Mouse (Mus musculus) neural tube, embryonic 15.5 days (tissue): ENCODE results near the gene Lin7b. TPM values are rescaled to one million over a fixed set of nuclear protein-coding genes. Genes with fewer than 3 reads are reported as not detected.

Experiments
- ATAC-seq: fragments of 200-750 bp; cut with Nextera tagmentation; 2 replicates; pipeline ENCODE4 v1.8.0; 2017; ENCODE audit warnings: mild to moderate bottlenecking, moderate TSS enrichment, moderate library complexity; ENCODE audit not compliant: low FRiP score
- H3K27ac ChIP-seq: fragments of 300-500 bp; sonication (generic); replicated peaks from 2 replicates; pipeline ENCODE4 v1.5.1; 2015; ENCODE audit warnings: mild to moderate bottlenecking, inconsistent platforms
- H3K27me3 ChIP-seq: fragments of 300-500 bp; sonication (generic); replicated peaks from 2 replicates; pipeline ENCODE4 v1.6.1; 2015; ENCODE audit warnings: inconsistent platforms
- H3K36me3 ChIP-seq: fragments of 300-500 bp; sonication (generic); 2 replicates; pipeline ENCODE4 v1.6.1; 2015; ENCODE audit warnings: inconsistent platforms
- H3K4me1 ChIP-seq: fragments of 300-500 bp; sonication (generic); 2 replicates; pipeline ENCODE4 v1.6.1; 2015; ENCODE audit warnings: inconsistent platforms
- H3K4me2 ChIP-seq: fragments of 300-500 bp; sonication (generic); 2 replicates; pipeline ENCODE4 v1.6.1; 2015; ENCODE audit warnings: inconsistent platforms, mild to moderate bottlenecking, moderate library complexity
- H3K4me3 ChIP-seq: fragments of 300-500 bp; sonication (generic); replicated peaks from 2 replicates; pipeline ENCODE4 v1.5.1; 2015; ENCODE audit warnings: mild to moderate bottlenecking, inconsistent platforms
- H3K9ac ChIP-seq: fragments of 300-500 bp; sonication (generic); replicated peaks from 2 replicates; pipeline ENCODE4 v1.6.1; 2015; ENCODE audit warnings: mild to moderate bottlenecking, inconsistent platforms
- H3K9me3 ChIP-seq: fragments of 300-500 bp; sonication (generic); replicated peaks from 2 replicates; pipeline ENCODE4 v1.6.1; 2016; ENCODE audit warnings: inconsistent platforms
- WGBS: fragments of 180-500 bp; shearing (Covaris S2); methylation state at CpG from one replicate; pipeline ENCODE4 v1.1.7; 2015; ENCODE audit warnings: mixed read lengths; 5-methylcytosine and 5-hydroxymethylcytosine counted together
- polyA plus RNA-seq: library from polyadenylated mRNA; unstranded; fragments of >200 nt; fragmentation: Nextera tagmentation; extraction: Ambion mirVana; gene quantifications from 2 replicates; pipeline ENCODE4 v1.2.1, GENCODE M21; 2015

The Lin7b gene
- polyA plus RNA-seq, 1 experiment from 2014 or later: 58.3 TPM

DNA sequence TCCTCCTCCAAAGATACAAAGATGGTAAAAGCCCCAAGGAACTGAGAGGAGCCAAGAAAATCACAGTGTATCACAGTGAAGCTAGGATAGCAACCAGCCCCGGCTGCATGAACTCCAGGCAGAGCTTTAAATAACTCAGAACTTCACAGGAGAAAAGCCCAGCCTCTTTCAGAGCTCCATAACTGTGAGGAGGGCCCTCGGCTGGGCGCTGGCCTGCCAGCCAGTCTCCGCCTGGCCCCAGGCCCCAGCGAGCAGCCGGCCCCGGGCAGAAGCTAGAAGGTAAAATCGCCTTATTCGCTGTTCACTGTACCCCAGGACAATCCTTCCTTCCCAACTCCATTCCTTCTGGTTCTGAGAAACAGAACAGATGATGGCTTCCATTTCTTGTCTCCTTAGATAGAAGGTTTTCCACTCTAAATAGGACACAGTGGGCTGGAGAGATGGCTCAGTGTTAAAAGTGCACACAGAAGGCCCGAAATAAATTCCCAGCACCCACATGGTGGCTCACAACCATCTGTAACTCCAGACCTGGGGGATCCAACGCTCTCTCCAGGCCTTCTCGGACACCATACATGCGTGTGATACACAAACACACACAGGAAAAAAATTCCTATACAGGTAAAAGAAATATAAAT lies 41.4 kb downstream of the Lin7b start:
- Histone ChIP-seq H3K27ac (no peak overlapping the region), H3K4me1 (peaks cover 14% of the 10 kb centered on the region), H3K27me3 (no peaks in the 10 kb centered on the region), H3K4me2 (no peak overlapping the region), H3K36me3 (peaks cover 5% of the 10 kb centered on the region; the same call in 1 of the 2 replicates), H3K4me3 (no peak overlapping the region), H3K9ac (no peak overlapping the region), H3K9me3 (no peaks in the 10 kb centered on the region)
- no peak for ATAC-seq
- WGBS: 76% methylated on average over 13 of the region's 13 CpGs

DNA sequence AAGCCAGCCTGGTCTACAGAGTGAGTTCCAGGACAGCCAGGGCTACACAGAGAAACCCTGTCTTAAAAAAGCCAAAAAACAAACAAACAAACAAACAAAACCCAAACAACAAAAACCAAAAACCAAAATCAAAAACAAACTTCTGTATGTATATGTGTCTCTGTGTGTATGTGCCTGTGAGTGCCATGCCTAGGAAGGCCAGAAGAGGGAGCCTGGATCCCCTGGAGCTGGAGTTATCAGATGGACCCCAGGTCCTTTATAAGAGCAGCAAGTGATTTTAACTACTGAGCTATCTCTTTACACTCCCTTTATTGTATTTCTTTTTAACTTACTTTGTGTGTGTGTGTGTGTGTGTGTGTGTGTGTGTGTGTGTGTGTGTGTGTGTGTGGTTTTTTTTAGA lies 44.6 kb downstream of the Lin7b start:
- H3K9me3 ChIP-seq: no peaks in the 10 kb centered on the region
- H3K36me3 ChIP-seq: peaks cover 9% of the 10 kb centered on the region; the same call in 1 of the 2 replicates
- no peak overlapping the region for H3K4me3 ChIP-seq
- no peak for ATAC-seq
- no peak overlapping the region for H3K4me2 ChIP-seq
- H3K27me3 ChIP-seq: no peaks in the 10 kb centered on the region
- no peak overlapping the region for H3K9ac ChIP-seq
- H3K27ac ChIP-seq: no peak overlapping the region
- H3K4me1 ChIP-seq: no peaks in the 10 kb centered on the region

DNA sequence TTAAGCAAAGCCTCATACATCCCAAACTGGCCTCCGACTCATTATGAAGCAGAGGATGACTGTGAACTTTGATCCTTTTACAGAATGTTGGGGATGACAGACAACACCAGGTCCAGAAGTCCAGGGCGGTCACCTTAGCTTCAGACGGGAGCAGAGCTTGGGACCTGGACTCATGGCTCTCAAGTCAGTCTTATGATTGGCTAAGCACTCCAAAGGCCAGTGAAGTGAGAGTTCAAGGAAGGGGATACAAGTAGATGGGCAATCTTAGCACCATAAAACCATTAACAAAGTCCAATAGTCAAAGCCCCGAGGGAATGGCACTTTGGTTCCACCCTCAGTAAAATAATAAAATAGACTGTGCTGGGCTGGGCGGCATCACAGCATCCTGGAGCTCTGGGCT lies 47.3 kb downstream of the Lin7b start:
- Histone ChIP-seq H3K4me2 (no peak overlapping the region), H3K36me3 (peaks cover 9% of the 10 kb centered on the region; the same call in 1 of the 2 replicates), H3K4me1 (no peaks in the 10 kb centered on the region), H3K9ac (no peak overlapping the region), H3K9me3 (no peaks in the 10 kb centered on the region), H3K27ac (no peak overlapping the region), H3K27me3 (no peaks in the 10 kb centered on the region), H3K4me3 (no peak overlapping the region)
- WGBS: 31% methylated on average over 5 of the region's 5 CpGs
- ATAC-seq: no peak

DNA sequence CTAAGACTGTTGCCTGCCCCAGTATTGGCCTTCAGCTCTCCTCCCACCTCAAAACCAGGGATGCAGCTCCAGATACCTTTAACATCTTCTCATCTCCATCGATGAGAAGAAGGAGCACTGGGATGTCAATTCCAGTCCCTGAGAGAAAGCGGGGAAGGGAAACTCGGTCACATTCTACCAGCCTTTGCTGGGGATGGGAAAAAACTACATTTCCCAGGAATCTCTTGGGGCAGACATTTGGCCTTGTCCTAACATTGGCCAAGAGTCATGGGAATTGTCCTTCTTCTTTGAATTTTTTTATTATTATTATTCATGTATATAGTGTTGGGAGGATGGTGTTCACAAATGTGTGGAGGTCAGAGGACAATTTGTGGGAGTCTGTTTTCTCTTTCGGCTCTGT lies 48.1 kb downstream of the Lin7b start:
- Histone ChIP-seq H3K27me3 (no peaks in the 10 kb centered on the region), H3K4me3 (no peak overlapping the region), H3K27ac (no peak overlapping the region), H3K4me2 (no peak overlapping the region), H3K9me3 (no peaks in the 10 kb centered on the region), H3K36me3 (peaks cover 13% of the 10 kb centered on the region; the same call in 1 of the 2 replicates), H3K4me1 (no peaks in the 10 kb centered on the region), H3K9ac (no peak overlapping the region)
- no peak for ATAC-seq
- WGBS: 84% methylated on average over 4 of the region's 4 CpGs

Other genes starting within 250 kb of the Lin7b start
- 759 and 947 TPM in 2 replicates for gene Rps11, start 246.1 kb downstream of the Lin7b start, polyA plus RNA-seq
- 649 and 787 TPM in 2 replicates for gene Rpl13a, start 241.8 kb downstream of the Lin7b start, polyA plus RNA-seq
- gene Gm45713, start 234.4 kb downstream of the Lin7b start, polyA plus RNA-seq: 0.12 and 0.24 TPM in 2 replicates
- gene Flt3l, start 234.2 kb downstream of the Lin7b start, polyA plus RNA-seq: 1.8 and 3.8 TPM in 2 replicates
- gene Pih1d1, start 216.3 kb downstream of the Lin7b start, polyA plus RNA-seq: 81.7 and 82.9 TPM in 2 replicates
- gene Aldh16a1, start 216.0 kb downstream of the Lin7b start, polyA plus RNA-seq: 19.5 and 26.8 TPM in 2 replicates
- gene Slc17a7, start 206.6 kb downstream of the Lin7b start, polyA plus RNA-seq: 0.37 and 0.55 TPM in 2 replicates
- gene Gfy, start 191.0 kb downstream of the Lin7b start, polyA plus RNA-seq: not detected in 2 replicates
- not detected in 2 replicates for gene Pth2, start 189.6 kb downstream of the Lin7b start, polyA plus RNA-seq
- gene Ccdc155, start 165.7 kb downstream of the Lin7b start, polyA plus RNA-seq: 0.36 and 0.60 TPM in 2 replicates
- gene Dkkl1, start 158.4 kb downstream of the Lin7b start, polyA plus RNA-seq: 15.6 and 17.7 TPM in 2 replicates
- 28.9 and 44.5 TPM in 2 replicates for gene Tead2, start 154.8 kb downstream of the Lin7b start, polyA plus RNA-seq
- 1.7 and 12.4 TPM in 2 replicates for gene Cd37, start 131.5 kb downstream of the Lin7b start, polyA plus RNA-seq
- 0.67 and 0.78 TPM in 2 replicates for gene Slc6a16, start 129.5 kb downstream of the Lin7b start, polyA plus RNA-seq
- gene Slc6a21, start 93.1 kb downstream of the Lin7b start, polyA plus RNA-seq: not detected in 2 replicates
- gene Trpm4, start 36.8 kb downstream of the Lin7b start, polyA plus RNA-seq: 9.4 and 12.0 TPM in 2 replicates
- 0.75 and 0.79 TPM in 2 replicates for gene Hrc, start 35.3 kb downstream of the Lin7b start, polyA plus RNA-seq
- gene Ppfia3, start 3.6 kb downstream of the Lin7b start, polyA plus RNA-seq: 27.3 and 29.5 TPM in 2 replicates
- 166 and 190 TPM in 2 replicates for gene Snrnp70, start 25.2 kb upstream of the Lin7b start, polyA plus RNA-seq
- 0.08 and 0.09 TPM in 2 replicates for gene Kcna7, start 35.1 kb upstream of the Lin7b start, polyA plus RNA-seq
- gene Ntf5, start 43.1 kb upstream of the Lin7b start, polyA plus RNA-seq: 0.91 TPM in 1 of 2 replicates, not detected in the other
- 0.24 TPM in 1 of 2 replicates, not detected in the other for gene Lhb, start 50.2 kb upstream of the Lin7b start, polyA plus RNA-seq
- 21.7 and 24.0 TPM in 2 replicates for gene Gys1, start 64.3 kb upstream of the Lin7b start, polyA plus RNA-seq
- 92.7 and 114 TPM in 2 replicates for gene Ruvbl2, start 67.5 kb upstream of the Lin7b start, polyA plus RNA-seq
- 4,883 and 5,335 TPM in 2 replicates for gene Ftl1, start 89.3 kb upstream of the Lin7b start, polyA plus RNA-seq
- 224 and 236 TPM in 2 replicates for gene Bax, start 96.3 kb upstream of the Lin7b start, polyA plus RNA-seq
- gene Tulp2, start 111.3 kb upstream of the Lin7b start, polyA plus RNA-seq: 0.15 and 0.59 TPM in 2 replicates
- not detected in 2 replicates for gene Gm45808, start 116.2 kb upstream of the Lin7b start, polyA plus RNA-seq
- 4.2 and 4.8 TPM in 2 replicates for gene Dhdh, start 118.2 kb upstream of the Lin7b start, polyA plus RNA-seq
- 140 and 158 TPM in 2 replicates for gene Nucb1, start 139.8 kb upstream of the Lin7b start, polyA plus RNA-seq
- 17.8 and 18.4 TPM in 2 replicates for gene Ppp1r15a, start 155.7 kb upstream of the Lin7b start, polyA plus RNA-seq
- gene Plekha4, start 155.7 kb upstream of the Lin7b start, polyA plus RNA-seq: 4.3 and 4.7 TPM in 2 replicates
- 0.93 TPM in 1 of 2 replicates, not detected in the other for gene Hsd17b14, start 184.3 kb upstream of the Lin7b start, polyA plus RNA-seq
- gene Bcat2, start 199.6 kb upstream of the Lin7b start, polyA plus RNA-seq: 25.4 and 31.9 TPM in 2 replicates
- 0.17 and 2.3 TPM in 2 replicates for gene Fgf21, start 244.9 kb upstream of the Lin7b start, polyA plus RNA-seq
- 0.69 TPM in 1 of 2 replicates, not detected in the other for gene Fut1, start 246.7 kb upstream of the Lin7b start, polyA plus RNA-seq